Mouse (Mus musculus) ovary, postnatal 10 days (tissue): ENCODE measurements at regions not wholly inside any gene's neighbourhood (a gene's known extent, or its start where the extent isn't known, plus 50 kb on each side); places are given as distances from the start of the nearest gene placed in this dataset.
"Not testable (repeated sequence)": the region's sequence is repeated elsewhere in the genome, so short reads cannot be mapped to it uniquely, and the experiment has no call there.

ENCODE experiments used
- DNase-seq: peaks from one replicate; pipeline ENCODE4 v3.0.0; 2022; ENCODE audit warnings: low spot score

DNA sequence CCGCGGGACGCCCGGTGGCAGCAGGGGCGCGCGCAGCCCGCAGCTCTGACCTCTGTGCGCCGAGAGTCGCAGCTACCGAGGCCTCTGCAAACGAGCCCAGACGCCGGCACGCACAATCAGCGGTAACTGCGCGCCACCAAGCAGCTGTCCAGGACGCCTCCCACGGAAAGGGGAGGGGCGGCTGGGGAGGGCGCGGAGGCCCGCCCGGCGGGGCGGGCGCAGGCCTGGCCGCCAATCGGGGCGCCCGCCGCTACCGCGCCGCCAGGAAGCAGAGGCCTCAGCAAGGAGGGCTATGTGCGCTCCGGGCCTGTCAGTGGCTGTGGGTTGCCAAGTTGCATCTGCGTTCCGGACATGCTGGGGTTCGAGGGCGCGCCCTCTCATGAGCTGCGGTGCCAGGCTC lies 613.3 kb upstream of the Ywhaq start:
- DNase-seq: peak; percentile 1

DNA sequence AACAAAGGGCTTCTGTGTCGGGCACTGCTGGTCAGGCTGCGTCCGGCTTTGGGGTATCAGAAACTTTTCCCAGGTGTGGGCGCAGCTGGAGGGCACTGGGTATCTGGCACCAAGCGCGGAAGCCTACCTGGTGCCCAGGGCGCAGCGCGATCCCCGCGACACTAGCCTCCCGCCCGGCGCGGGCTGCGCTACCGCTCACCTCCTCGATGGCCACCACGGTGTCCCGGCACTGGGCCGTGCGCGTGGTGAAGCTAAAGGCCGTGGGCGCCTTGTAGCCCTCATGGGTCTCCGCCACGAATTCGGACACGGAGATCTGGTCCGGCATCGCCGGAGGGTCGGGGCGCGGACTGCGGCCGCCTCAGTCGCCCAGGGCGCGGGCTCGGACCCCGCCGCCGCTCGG lies 612.8 kb upstream of the Ywhaq start:
- not testable (repeated sequence) for DNase-seq
